Mouse (Mus musculus) NIH3T3 (cell line): ENCODE results near the gene Btbd35f13.
"Not testable (repeated sequence)": the region's sequence is repeated elsewhere in the genome, so short reads cannot be mapped to it uniquely, and the experiment has no call there.

Source experiments
- DNase-seq: peaks from one replicate; pipeline ENCODE4 v3.0.0-alpha.2; 2012; ENCODE audit warnings: low read depth

Btbd35f13 gene

GRCm38 (mm10) chrX:33656872-33657271, at the start of gene Btbd35f13:
TSS of gene Btbd35f13 (plus strand) at chrX:33657172.
- DNase-seq: not testable (repeated sequence)

GRCm38 (mm10) chrX:33702249-33702648, 45.3 kb downstream of the Btbd35f13 start, which contains the start of gene Btbd35f14:
TSS of gene Btbd35f14 (minus strand) at chrX:33702349.
- not testable (repeated sequence) for DNase-seq
